Mouse (Mus musculus) myocyte (in vitro differentiated cells): ENCODE measurements around the gene Rplp2.

ENCODE experiments used
- CEBPB ChIP-seq: IDR thresholded peaks from 2 replicates; pipeline ENCODE4 v1.6.1; 2011; ENCODE audit warnings: mild to moderate bottlenecking, moderate library complexity; ENCODE audit not compliant: poor library complexity, insufficient read depth, severe bottlenecking
- E2F4 ChIP-seq: IDR thresholded peaks from one replicate; pipeline ENCODE4 v1.6.1; 2011; ENCODE audit warnings: mild to moderate bottlenecking, control low read depth, moderate library complexity; ENCODE audit not compliant: insufficient read depth
- MAX ChIP-seq: IDR thresholded peaks from one replicate; pipeline ENCODE4 v1.6.1; 2011; ENCODE audit warnings: low read depth, mild to moderate bottlenecking, control low read depth
- POLR2A ChIP-seq: IDR thresholded peaks from one replicate; pipeline ENCODE4 v1.6.1; 2011; ENCODE audit warnings: low read depth, mild to moderate bottlenecking, control low read depth, moderate library complexity; ENCODE audit not compliant: insufficient read length
- USF1 ChIP-seq: IDR thresholded peaks from one replicate; pipeline ENCODE4 v1.6.1; 2011; ENCODE audit warnings: low read depth, mild to moderate bottlenecking, control low read depth, moderate library complexity

DNA sequence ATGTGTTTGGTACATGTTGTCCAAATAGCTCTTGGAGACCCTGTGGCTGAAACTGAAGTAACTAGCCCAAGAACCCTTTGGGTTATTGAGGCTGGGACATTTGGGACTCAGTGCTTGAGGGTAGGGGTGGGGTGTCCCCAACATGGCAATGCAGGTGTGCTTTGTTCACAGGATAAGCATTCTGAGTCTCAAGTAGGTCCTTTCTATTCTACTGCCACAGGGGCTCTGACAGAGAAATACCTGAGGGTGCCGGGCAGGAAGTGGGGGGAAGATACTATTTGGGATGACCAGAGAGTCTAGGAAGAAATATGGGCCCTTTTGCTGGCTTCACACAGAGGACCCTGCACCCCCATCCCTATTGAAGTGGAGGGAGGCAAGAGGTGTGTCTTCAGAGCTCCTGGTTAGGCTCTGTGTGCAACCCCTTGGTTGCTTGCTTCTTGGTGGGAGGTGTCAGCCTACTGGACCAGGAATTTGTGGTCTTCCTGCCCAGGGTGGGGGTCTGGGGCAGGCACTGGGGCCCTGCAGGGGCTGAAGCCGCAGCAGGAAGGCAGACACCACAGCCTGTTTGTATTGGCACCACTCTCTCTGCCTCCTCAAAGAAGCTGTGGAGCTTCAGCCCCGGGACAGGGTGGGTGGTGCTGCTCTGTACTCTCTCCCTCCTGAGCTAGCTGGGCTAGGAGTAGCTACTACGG, 30.6 kb downstream of the Rplp2 start:
- TF ChIP-seq USF1 (no peak), MAX (no peak), POLR2A (no peak), CEBPB (no peak), E2F4 (no peak)
